Mouse (Mus musculus) cerebellum, adult 18-20 months (tissue): ENCODE data around the gene Fam129b.

ENCODE experiments used
- DNase-seq, 2 experiments: peaks; one replicate each; pipeline ENCODE4 v3.0.0; 2021

Fam129b gene

GRCm38 (mm10) chr2:32927624-32928234 lies 51.8 kb downstream of the Fam129b start:
- peak in 1 of 2 experiments; percentile 19 for DNase-seq

- peak; percentile 82 to 88 for DNase-seq
Observed at GRCm38 (mm10) chr2:32928235-32928946, 52.5 kb downstream of the Fam129b start.

GRCm38 (mm10) chr2:32928947-32929829 lies 53.3 kb downstream of the Fam129b start:
- no peak for DNase-seq

GRCm38 (mm10) chr2:32931730-32932129 lies 55.8 kb downstream of the Fam129b start:
- DNase-seq: no peak

GRCm38 (mm10) chr2:32938741-32939140 lies 62.8 kb downstream of the Fam129b start:
- no peak for DNase-seq

- DNase-seq: peak; percentile 37 to 45
Observed at GRCm38 (mm10) chr2:32939418-32939817, 63.5 kb downstream of the Fam129b start.

GRCm38 (mm10) chr2:32940483-32940882 lies 64.6 kb downstream of the Fam129b start:
- no peak for DNase-seq

- DNase-seq: no peak
Observed at GRCm38 (mm10) chr2:32947454-32947853, 71.5 kb downstream of the Fam129b start.

- no peak for DNase-seq
Observed at GRCm38 (mm10) chr2:32954581-32954980, 78.7 kb downstream of the Fam129b start.

GRCm38 (mm10) chr2:32957344-32957743 lies 81.4 kb downstream of the Fam129b start:
- DNase-seq: no peak

GRCm38 (mm10) chr2:32960273-32960672 lies 84.4 kb downstream of the Fam129b start:
- no peak for DNase-seq

GRCm38 (mm10) chr2:32961192-32961995 lies 85.5 kb downstream of the Fam129b start, which contains the start of the genes Rpl12 and Lrsam1:
TSS of gene Rpl12 (plus strand) at chr2:32961559.
TSS of gene Lrsam1 (minus strand) at chr2:32961614.
- peak; percentile 91 to 94 for DNase-seq

- DNase-seq: no peak
Observed at GRCm38 (mm10) chr2:32962062-32962874, 86.4 kb downstream of the Fam129b start.

GRCm38 (mm10) chr2:32962875-32963220 lies 86.9 kb downstream of the Fam129b start:
- DNase-seq: no peak

GRCm38 (mm10) chr2:32963544-32963943 lies 87.6 kb downstream of the Fam129b start:
- DNase-seq: no peak

GRCm38 (mm10) chr2:32963981-32964380 lies 88.1 kb downstream of the Fam129b start:
- no peak for DNase-seq

GRCm38 (mm10) chr2:32964659-32965457 lies 88.9 kb downstream of the Fam129b start:
- DNase-seq: no peak

GRCm38 (mm10) chr2:32965511-32966183 lies 89.7 kb downstream of the Fam129b start:
- DNase-seq: no peak

- DNase-seq: peak in 1 of 2 experiments; percentile 16
Observed at GRCm38 (mm10) chr2:32966184-32966688, 90.3 kb downstream of the Fam129b start.
